Mouse (Mus musculus) heart, adult 11 months (tissue): ENCODE data around the gene Tmem62.

Experiments
- DNase-seq: peaks from one replicate; pipeline ENCODE4 v3.0.0; 2022

Tmem62 gene

GRCm38 (mm10) chr2:120998863-120999262 lies 22.0 kb downstream of the Tmem62 start:
- DNase-seq = peak; percentile 70

GRCm38 (mm10) chr2:121003586-121003985 lies 26.8 kb downstream of the Tmem62 start:
- peak; percentile 58 for DNase-seq

GRCm38 (mm10) chr2:121004018-121004811 lies 27.4 kb downstream of the Tmem62 start:
- DNase-seq = peak; percentile 51

- DNase-seq = peak; percentile 78
These were observed 30.2 kb downstream of the Tmem62 start for GRCm38 (mm10) chr2:121006986-121007385.

- DNase-seq = peak; percentile 99
These were observed 31.3 kb downstream of the Tmem62 start, which contains the start of gene Ccndbp1 for GRCm38 (mm10) chr2:121007925-121008663. TSS of gene Ccndbp1 (plus strand) at chr2:121008403.

GRCm38 (mm10) chr2:121008664-121009007 lies 31.8 kb downstream of the Tmem62 start:
- DNase-seq = no peak

- DNase-seq = peak; percentile 16
These were observed 32.4 kb downstream of the Tmem62 start for GRCm38 (mm10) chr2:121009071-121009677.

- DNase-seq = peak; percentile 72
These were observed 35.9 kb downstream of the Tmem62 start for GRCm38 (mm10) chr2:121012676-121013075.

GRCm38 (mm10) chr2:121015507-121015906 lies 38.7 kb downstream of the Tmem62 start:
- DNase-seq = no peak

GRCm38 (mm10) chr2:121016226-121016625 lies 39.4 kb downstream of the Tmem62 start:
- peak; percentile 43 for DNase-seq

- DNase-seq = peak; percentile 91
These were observed 40.3 kb downstream of the Tmem62 start for GRCm38 (mm10) chr2:121017151-121017550.

- DNase-seq = peak; percentile 78
These were observed 46.1 kb downstream of the Tmem62 start for GRCm38 (mm10) chr2:121022918-121023317.

GRCm38 (mm10) chr2:121036733-121037341 lies 60.0 kb downstream of the Tmem62 start, which contains the start of gene Epb42:
TSS of gene Epb42 (minus strand) at chr2:121037072.
- DNase-seq = peak; percentile 53

GRCm38 (mm10) chr2:121038851-121039250 lies 62.0 kb downstream of the Tmem62 start:
- DNase-seq = peak; percentile 55

- DNase-seq = peak; percentile 1
These were observed 62.6 kb downstream of the Tmem62 start for GRCm38 (mm10) chr2:121039382-121039781.

- DNase-seq = peak; percentile 72
These were observed 64.3 kb downstream of the Tmem62 start for GRCm38 (mm10) chr2:121041098-121041497.

- DNase-seq = peak; percentile 55
These were observed 68.8 kb downstream of the Tmem62 start for GRCm38 (mm10) chr2:121045653-121046052.

- peak; percentile 80 for DNase-seq
These were observed 75.4 kb downstream of the Tmem62 start for GRCm38 (mm10) chr2:121052176-121052575.

GRCm38 (mm10) chr2:121054060-121054459 lies 77.2 kb downstream of the Tmem62 start:
- peak; percentile 89 for DNase-seq

- DNase-seq = no peak
These were observed 79.1 kb downstream of the Tmem62 start for GRCm38 (mm10) chr2:121055915-121056314.
